Mouse (Mus musculus): Measurements from ENCODE around the gene Gm20661. TPM values are rescaled to one million over a fixed set of nuclear protein-coding genes. Genes with fewer than 3 reads are reported as not detected.

Gm20661 gene
- total and polyA plus RNA-seq, 3 experiments, result 0.35 to 0.85 TPM; not detected in 1

GRCm38 (mm10) chr9:108017127-108017526, 34.3 kb downstream of the Gm20661 start:
- H3K27ac ChIP-seq (ENCODE audit: control insufficient read depth, low read depth, low read length), result no peak overlapping the region
- H3K27me3 ChIP-seq (ENCODE audit: control insufficient read depth in 1 of 2, insufficient read depth in 2 of 2, low read length in 2 of 2), result no peaks in the 10 kb centered on the region
- H3K9me3 ChIP-seq (replicated peaks; ENCODE audit: insufficient read depth, low read length), result no peaks in the 10 kb centered on the region
- no peak for TF ChIP-seq SMC3 (IDR thresholded peaks at IDR 0.05; ENCODE audit: low read depth, low read length)
- no peak for TF ChIP-seq TAL1 (IDR thresholded peaks at IDR 0.05; ENCODE audit: low read length)
- no peak for TF ChIP-seq MAX (IDR thresholded peaks at IDR 0.05; ENCODE audit: low read length)
- TF ChIP-seq USF1 (IDR thresholded peaks at IDR 0.05; ENCODE audit: low read depth, low read length), result no peak
- TF ChIP-seq ZNF384 (IDR thresholded peaks at IDR 0.05; ENCODE audit: low read depth, low read length), result no peak
- no peak for TF ChIP-seq KAT2A (conservative IDR thresholded peaks at IDR 0.05; ENCODE audit: low read depth, low read length)
- no peak for TF ChIP-seq ETS1 (IDR thresholded peaks at IDR 0.05; ENCODE audit: low read depth, low read length)
- no peak for TF ChIP-seq MAZ (IDR thresholded peaks at IDR 0.05; ENCODE audit: low read depth, low read length)
- no peak for TF ChIP-seq ZC3H11A (IDR thresholded peaks at IDR 0.05; ENCODE audit: low read depth, low read length)
- TF ChIP-seq POLR2A (IDR thresholded peaks at IDR 0.05; ENCODE audit: control insufficient read depth in 1 of 2, insufficient read depth in 1 of 2, low read depth in 1 of 2, low read length in 2 of 2, poor library complexity in 1 of 2), result no peak
- no peak for TF ChIP-seq MEF2A (IDR thresholded peaks at IDR 0.05; ENCODE audit: extremely low read depth, insufficient replicate concordance, low read depth, low read length, poor library complexity, severe bottlenecking)
- TF ChIP-seq ZKSCAN1 (IDR thresholded peaks at IDR 0.05; ENCODE audit: low read depth, low read length), result no peak
- peaks cover 0 to 12% of the 10 kb centered on the region in 2 experiments; a peak in 2 of 4 replicates for H3K36me3 ChIP-seq (ENCODE audit: control insufficient read depth in 1 of 2, insufficient read depth in 2 of 2, low read length in 2 of 2)
- H3K4me1 ChIP-seq (ENCODE audit: control insufficient read depth in 1 of 2, insufficient read depth in 2 of 2, low read length in 2 of 2), result no peaks in the 10 kb centered on the region
- H3K4me3 ChIP-seq (ENCODE audit: control insufficient read depth in 1 of 2, insufficient read depth in 1 of 2, low read depth in 2 of 2, low read length in 2 of 2), result no peak overlapping the region
- peaks cover 11% of the 10 kb centered on the region; the same call in 1 of the 2 replicates for H3K79me2 ChIP-seq (ENCODE audit: control insufficient read depth, insufficient read depth, low read length, poor library complexity)
- DNase-seq (ENCODE audit: low read depth, low spot score), result no peak
- H3K9ac ChIP-seq (ENCODE audit: control insufficient read depth, low read depth, low read length, poor library complexity, severe bottlenecking), result no peak overlapping the region

GRCm38 (mm10) chr9:108020741-108021140, 37.9 kb downstream of the Gm20661 start:
- no peaks in the 10 kb centered on the region for H3K27me3 ChIP-seq (ENCODE audit: control insufficient read depth in 1 of 2, insufficient read depth in 2 of 2, low read length in 2 of 2)
- TF ChIP-seq MAFK (IDR thresholded peaks at IDR 0.05; ENCODE audit: borderline replicate concordance, low read depth, low read length), result no peak
- no peak for TF ChIP-seq ZC3H11A (IDR thresholded peaks at IDR 0.05; ENCODE audit: low read depth, low read length)
- no peak for TF ChIP-seq HCFC1 (IDR thresholded peaks at IDR 0.05; ENCODE audit: low read depth, low read length)
- no peak for TF ChIP-seq MYB (IDR thresholded peaks at IDR 0.05; ENCODE audit: low read depth, low read length)
- TF ChIP-seq POLR2A (IDR thresholded peaks at IDR 0.05; ENCODE audit: control insufficient read depth in 1 of 2, insufficient read depth in 1 of 2, low read depth in 1 of 2, low read length in 2 of 2, poor library complexity in 1 of 2), result no peak
- no peak for TF ChIP-seq TBP (IDR thresholded peaks at IDR 0.05; ENCODE audit: low read depth, low read length)
- TF ChIP-seq KAT2A (conservative IDR thresholded peaks at IDR 0.05; ENCODE audit: low read depth, low read length), result no peak
- no peak for TF ChIP-seq ZMIZ1 (IDR thresholded peaks at IDR 0.05; ENCODE audit: low read depth, low read length)
- no peak for TF ChIP-seq MYC (IDR thresholded peaks at IDR 0.05; ENCODE audit: low read depth, low read length)
- TF ChIP-seq NRF1 (IDR thresholded peaks at IDR 0.05; ENCODE audit: insufficient read depth, low read depth, low read length, poor library complexity, severe bottlenecking), result no peak
- TF ChIP-seq E2F4 (IDR thresholded peaks at IDR 0.05; ENCODE audit: borderline replicate concordance, low read depth, low read length), result no peak
- no peak for TF ChIP-seq EP300 (IDR thresholded peaks at IDR 0.05; ENCODE audit: low read depth in 1 of 2, low read length in 2 of 2)
- no peak overlapping the region for H3K27ac ChIP-seq (ENCODE audit: control insufficient read depth, low read depth, low read length)
- no peaks in the 10 kb centered on the region for H3K4me1 ChIP-seq (ENCODE audit: control insufficient read depth in 1 of 2, insufficient read depth in 2 of 2, low read length in 2 of 2)
- no peak overlapping the region for H3K9ac ChIP-seq (ENCODE audit: control insufficient read depth, low read depth, low read length, poor library complexity, severe bottlenecking)
- peaks cover 0 to 11% of the 10 kb centered on the region in 2 experiments; a peak in 2 of 4 replicates for H3K36me3 ChIP-seq (ENCODE audit: control insufficient read depth in 1 of 2, insufficient read depth in 2 of 2, low read length in 2 of 2)
- no peaks in the 10 kb centered on the region for H3K9me3 ChIP-seq (replicated peaks; ENCODE audit: insufficient read depth, low read length)
- no peak overlapping the region for H3K4me3 ChIP-seq (ENCODE audit: control insufficient read depth in 1 of 2, insufficient read depth in 1 of 2, low read depth in 2 of 2, low read length in 2 of 2)
- no peak for DNase-seq (ENCODE audit: low read depth, low spot score)
- peaks cover 11% of the 10 kb centered on the region; the same call in 1 of the 2 replicates for H3K79me2 ChIP-seq (ENCODE audit: control insufficient read depth, insufficient read depth, low read length, poor library complexity)

Data from MEL (cell line).